Mouse (Mus musculus) T-cell, adult 2 months (primary cell): ENCODE data around the gene Aldh3a1.
"Not testable (repeated sequence)": the region's sequence is repeated elsewhere in the genome, so short reads cannot be mapped to it uniquely, and the experiment has no call there.

Source experiments
- DNase-seq: peaks from one replicate; pipeline ENCODE4 v3.0.0; 2022; ENCODE audit warnings: low spot score

Gene Aldh3a1

GRCm38 (mm10) chr11:61207487-61208246 is at the start of gene Aldh3a1:
Gene Aldh3a1, plus strand, starts transcription at chr11:61207537.
- DNase-seq: no peak

DNA sequence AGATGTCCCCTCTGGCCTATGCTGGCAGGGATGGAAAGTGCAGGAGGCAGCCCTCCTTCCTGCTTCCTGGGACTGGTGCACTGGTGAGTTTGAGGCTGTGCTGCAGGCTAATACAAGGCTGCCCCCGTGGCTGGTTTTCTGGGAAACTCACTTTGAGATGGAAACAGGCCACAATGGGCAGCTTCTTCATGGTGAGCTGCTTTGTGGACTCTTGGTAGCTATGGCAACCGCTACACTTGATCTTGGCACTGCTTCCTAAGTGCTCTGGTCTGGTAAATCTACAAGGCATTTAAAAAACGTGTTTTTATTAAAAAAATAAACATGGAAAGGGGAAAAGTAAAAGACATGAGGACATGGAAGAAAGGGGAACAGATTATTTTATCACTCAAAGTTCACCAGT is 49.2 kb upstream of the Aldh3a1 start:
- DNase-seq: no peak

DNA sequence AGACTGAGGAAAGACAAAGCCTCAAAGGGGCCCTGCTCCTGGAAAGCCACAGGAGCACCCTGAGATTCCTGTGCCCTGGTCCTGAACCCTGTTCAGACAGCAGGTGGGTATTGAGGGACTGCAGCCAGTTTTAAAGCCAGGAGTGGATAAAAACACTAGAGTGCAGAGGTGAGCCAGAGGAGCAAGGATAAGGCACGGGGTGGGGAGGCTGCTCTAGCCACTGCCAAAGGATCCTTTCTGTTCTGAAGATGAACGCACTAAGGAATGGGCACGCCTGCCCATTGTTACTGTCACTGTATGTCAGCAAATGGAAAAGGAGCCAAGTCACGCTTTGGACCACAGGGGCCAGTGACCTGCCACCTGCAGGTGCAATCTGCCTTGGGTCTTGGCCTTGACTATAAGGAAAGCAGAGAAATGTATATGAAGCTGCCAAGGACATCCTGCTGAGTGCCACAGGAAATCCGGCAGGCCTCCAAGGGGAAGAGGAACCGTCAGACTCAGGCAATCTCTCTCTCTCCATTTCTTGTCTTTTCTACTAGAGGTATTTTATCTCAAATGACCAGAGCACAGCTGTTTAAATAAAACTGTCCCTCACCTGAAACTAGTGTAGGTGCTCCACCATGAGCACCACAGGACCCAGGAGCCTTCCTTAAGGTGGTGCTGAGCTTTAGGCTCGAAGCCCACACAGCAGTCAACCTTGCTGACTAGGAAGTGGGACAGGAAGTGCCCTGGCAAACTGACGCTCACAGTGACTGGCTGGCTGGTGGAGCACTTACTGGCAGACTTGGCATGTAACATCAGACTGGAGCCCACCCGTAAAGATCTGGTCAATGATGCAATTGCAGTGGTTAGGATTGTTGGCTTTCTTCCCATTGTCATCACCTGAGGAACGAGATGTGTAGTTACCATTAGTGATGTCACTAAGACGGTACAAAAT is 47.3 kb upstream of the Aldh3a1 start:
- DNase-seq: peak; percentile 9

- no peak for DNase-seq
These were observed 46.2 kb upstream of the Aldh3a1 start for GRCm38 (mm10) chr11:61161121-61161520.

DNA sequence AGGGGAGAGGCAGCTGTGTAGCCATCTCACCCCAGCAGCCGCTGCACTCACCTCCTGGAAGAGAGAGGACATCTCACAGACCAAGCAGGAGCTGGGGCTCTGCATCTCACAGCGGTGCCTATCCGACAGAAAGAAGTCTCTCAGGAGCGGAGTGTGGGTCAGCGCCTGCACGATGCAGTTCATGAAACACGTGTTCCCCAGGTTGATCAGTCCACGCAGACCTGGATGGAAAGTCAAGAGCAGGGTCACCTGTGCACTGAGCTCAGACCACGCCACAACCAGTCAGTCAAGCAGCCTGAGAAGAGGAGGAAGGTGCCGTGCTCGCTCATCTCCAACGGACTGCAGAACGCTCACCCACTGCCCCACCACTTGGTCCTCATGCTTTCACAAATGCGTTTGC is 44.6 kb upstream of the Aldh3a1 start:
- no peak for DNase-seq

DNA sequence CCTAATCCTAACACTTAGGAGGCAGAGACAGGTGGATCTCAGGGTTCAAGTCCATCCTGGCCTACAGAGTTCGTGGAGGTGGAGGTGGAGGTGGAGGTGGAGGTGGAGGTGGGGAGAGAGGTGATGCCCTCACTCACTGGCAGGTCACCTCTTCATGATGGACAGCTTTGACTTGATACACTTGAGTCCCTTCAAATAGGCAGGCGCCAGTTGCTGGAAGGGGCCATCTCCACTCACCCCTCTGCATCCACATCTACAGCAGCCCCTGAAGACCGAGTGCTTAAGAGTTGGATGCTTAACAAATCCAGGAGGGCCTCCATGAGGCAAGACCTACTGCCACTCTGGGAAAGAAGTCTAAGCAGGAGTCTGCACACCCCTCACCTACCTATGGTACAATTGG is 44.0 kb upstream of the Aldh3a1 start:
- DNase-seq: no peak

DNA sequence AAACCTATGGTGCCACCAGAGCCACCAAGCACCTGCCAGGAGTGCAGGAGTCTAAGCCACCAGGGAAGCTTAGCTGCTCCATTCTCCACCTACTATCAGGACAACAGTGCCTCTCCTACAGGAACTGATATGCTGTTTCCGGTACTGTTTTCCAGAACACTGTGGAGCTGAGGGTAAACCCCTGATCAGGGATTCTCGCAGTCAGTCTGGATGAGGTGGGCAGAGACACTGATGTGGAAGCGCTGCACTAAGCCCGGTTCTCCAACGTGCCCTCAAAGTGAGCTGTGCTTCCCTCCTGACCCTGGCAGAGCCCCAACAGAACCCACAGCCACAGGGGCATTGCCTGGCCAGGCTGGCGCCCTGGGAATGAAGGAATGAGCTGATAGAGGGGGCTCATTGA is 43.0 kb upstream of the Aldh3a1 start:
- no peak for DNase-seq

- no peak for DNase-seq
These were observed 42.5 kb upstream of the Aldh3a1 start for GRCm38 (mm10) chr11:61164881-61165280.

GRCm38 (mm10) chr11:61170184-61170583 is 37.2 kb upstream of the Aldh3a1 start:
- no peak for DNase-seq

DNA sequence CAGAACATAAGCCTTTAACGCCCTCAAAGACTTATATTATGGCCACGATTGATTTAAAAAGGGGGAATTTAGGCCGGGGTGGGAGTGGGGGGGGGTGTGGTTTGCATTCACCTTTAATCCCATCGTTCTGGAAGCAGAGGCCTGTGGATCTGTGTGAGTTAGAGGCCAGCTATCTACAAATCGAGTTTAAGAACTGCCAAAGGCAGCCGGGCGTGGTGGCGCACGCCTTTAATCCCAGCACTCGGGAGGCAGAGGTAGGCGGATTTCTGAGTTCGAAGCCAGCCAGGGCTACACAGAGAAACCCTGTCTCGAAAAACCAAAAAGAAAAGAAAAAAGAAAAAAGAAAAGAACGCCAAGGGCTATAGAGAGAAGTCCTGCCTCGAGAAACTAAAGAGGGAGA is 33.9 kb upstream of the Aldh3a1 start:
- not testable (repeated sequence) for DNase-seq

- peak; percentile 41 for DNase-seq
These were observed 33.0 kb upstream of the Aldh3a1 start for GRCm38 (mm10) chr11:61174291-61174820.

GRCm38 (mm10) chr11:61174821-61175658 is 32.3 kb upstream of the Aldh3a1 start, which contains the start of gene Usp22:
Gene Usp22, minus strand, starts transcription at chr11:61175055.
- DNase-seq: peak; percentile 100

DNA sequence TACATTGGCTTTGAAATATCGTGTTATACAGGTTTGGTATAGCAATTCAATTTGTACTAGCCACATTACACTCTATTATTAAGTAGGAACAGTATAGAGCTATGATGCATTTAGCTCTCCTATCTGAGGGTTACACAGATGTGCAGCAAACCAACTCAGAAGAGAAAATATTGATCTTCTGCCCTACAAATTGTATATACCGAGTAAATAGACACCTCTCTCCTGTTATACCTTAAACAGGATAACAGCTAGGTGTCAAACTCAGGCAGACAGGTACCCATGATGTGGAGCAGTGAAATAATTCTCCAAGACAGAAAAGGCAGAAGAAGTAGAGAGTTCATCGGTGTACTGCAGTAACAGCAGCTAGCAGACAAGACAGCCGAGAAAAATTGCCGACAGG is 31.6 kb upstream of the Aldh3a1 start:
- DNase-seq: no peak

GRCm38 (mm10) chr11:61176321-61176720 is 31.0 kb upstream of the Aldh3a1 start:
- no peak for DNase-seq

- DNase-seq: no peak
These were observed 27.0 kb upstream of the Aldh3a1 start for GRCm38 (mm10) chr11:61180361-61180760.

DNA sequence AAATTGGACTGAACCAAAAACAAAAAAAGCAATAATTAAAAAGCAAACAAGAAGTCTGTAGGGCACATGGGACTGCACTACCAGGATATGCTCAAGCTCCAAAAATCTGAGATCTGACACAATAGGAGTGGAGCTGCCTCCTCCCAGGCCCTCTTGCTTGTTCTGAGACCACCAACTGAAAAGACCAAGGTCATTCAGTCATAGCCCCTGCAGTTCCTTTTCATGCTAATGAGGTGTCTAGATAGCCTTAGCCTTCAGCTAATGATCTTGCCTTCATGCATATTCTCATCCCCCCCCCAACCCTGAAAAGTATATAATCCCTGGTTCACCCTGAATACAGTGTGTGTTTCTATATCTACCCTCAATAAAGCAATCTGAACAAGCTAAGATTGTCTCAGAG is 25.7 kb upstream of the Aldh3a1 start:
- DNase-seq: no peak

DNA sequence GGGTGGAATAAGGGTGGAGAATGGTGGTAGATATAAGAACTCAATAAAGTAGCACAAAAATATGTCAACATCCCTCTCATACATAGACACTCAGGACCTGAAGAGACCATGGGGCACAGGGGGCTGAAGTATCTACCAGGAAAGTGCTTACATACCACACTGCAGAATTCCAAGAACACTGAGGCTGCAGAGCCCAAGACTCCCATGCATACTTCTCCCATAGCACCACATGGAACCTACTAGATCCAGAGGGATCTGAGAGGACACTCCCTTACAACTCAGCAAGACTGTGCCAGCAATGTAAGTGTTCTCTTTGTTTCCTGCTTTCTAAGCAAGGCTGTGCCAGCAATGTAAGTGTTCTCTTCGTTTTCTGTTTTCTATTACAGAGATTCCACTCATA is 23.5 kb upstream of the Aldh3a1 start:
- no peak for DNase-seq

DNA sequence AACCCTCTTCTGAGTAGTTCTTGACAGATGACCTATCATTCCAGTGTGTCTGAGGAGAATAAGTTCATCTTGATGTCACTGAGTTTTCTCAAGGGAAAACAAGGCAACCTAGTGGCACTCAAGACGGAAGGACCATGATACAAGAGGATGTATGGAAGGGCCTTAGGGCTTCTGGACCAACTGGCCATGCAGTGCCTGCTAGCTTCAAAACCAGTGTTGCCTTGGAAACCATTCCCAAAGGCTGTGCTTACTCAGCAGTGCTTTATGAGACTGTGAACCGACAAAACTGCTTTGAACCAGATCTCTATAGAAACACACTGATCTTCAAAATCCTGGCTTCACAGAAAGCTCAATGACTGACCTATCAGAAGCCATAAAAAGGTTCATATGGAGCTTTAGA is 16.6 kb upstream of the Aldh3a1 start:
- DNase-seq: no peak

DNA sequence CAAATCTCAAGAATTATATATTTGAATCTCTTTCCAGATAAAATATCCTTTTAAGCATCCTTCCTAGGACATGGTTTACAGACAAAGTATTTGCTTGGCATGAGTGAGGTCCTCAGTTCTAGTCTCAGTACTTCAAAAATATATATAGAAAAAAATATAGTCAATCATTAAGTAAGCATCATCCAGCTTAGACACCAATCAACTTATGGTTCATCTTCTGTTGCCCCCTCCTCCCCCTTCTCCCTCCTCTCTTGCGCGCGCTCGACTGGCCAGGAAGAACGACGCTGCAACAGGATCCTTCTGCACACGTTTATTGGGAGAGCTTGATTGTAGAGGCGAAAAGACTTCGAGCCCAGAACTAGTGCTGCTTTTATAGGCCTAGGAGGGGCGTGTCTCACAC is 15.2 kb upstream of the Aldh3a1 start:
- DNase-seq: not testable (repeated sequence)

DNA sequence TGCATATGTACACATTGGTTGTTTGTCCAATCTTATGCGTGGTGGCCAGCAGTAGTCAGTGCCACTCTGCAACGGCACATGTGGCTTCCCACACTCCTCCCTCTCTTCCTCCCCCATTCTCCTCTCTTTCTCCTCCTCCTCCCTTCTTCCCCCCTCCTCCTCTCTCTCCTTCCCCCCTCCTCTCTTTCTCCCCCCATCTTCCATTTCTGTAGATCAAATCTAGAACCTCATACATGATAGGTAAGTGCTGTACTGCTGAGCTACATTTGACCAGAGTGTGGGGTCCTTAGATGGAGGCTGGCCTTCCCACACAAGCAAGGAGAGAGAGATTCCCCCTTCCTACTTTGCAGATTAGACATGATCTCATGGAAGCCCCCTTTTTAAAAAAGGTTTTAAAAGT is 14.6 kb upstream of the Aldh3a1 start:
- no peak for DNase-seq

DNA sequence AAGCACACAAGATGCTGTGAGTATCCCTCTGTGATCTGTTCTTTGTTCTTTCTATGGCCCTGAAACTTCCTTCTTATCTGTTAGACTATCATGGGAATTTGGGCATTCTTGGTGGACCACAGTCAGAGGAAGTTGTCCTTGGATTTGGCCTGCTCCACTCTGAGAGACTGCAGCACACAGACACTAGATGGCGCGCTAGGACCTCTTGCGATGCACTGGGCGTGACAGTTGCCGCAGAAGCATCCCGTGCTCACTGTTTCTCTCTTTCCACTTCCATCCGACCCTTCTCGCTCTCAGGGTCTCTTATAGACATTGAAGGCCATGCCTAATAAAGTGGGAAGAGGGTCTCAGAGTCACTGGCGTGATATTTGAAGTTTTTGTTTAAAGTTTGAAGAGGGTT is 13.9 kb upstream of the Aldh3a1 start:
- peak; percentile 68 for DNase-seq
